Mouse (Mus musculus) midbrain, embryonic 13.5 days (tissue): ENCODE measurements around the gene Nrip3. TPM values are rescaled to one million over a fixed set of nuclear protein-coding genes. Genes with fewer than 3 reads are reported as not detected.

Experiments used
- ATAC-seq: fragments of 200-750 bp; cut with Nextera tagmentation; 2 replicates; pipeline ENCODE4 v1.8.0; 2017; ENCODE audit warnings: mild to moderate bottlenecking, moderate TSS enrichment, moderate library complexity
- H3K27ac ChIP-seq: fragments of 300-500 bp; sonication (generic); 2 replicates; pipeline ENCODE4 v1.5.1; 2015; ENCODE audit warnings: inconsistent platforms, mild to moderate bottlenecking, moderate library complexity
- H3K27me3 ChIP-seq: fragments of 300-500 bp; sonication (generic); 2 replicates; pipeline ENCODE4 v1.6.1; 2015; ENCODE audit warnings: mild to moderate bottlenecking, inconsistent platforms
- H3K36me3 ChIP-seq: fragments of 300-500 bp; sonication (generic); 2 replicates; pipeline ENCODE4 v1.6.1; 2015; ENCODE audit warnings: mild to moderate bottlenecking, inconsistent platforms
- H3K4me1 ChIP-seq: fragments of 300-500 bp; sonication (generic); replicated peaks from 2 replicates; pipeline ENCODE4 v1.6.1; 2015; ENCODE audit warnings: inconsistent platforms
- H3K4me2 ChIP-seq: fragments of 300-500 bp; sonication (generic); replicated peaks from 2 replicates; pipeline ENCODE4 v1.6.1; 2015; ENCODE audit warnings: moderate library complexity, mild to moderate bottlenecking, inconsistent platforms
- H3K4me3 ChIP-seq: fragments of 300-500 bp; sonication (generic); replicated peaks from 2 replicates; pipeline ENCODE4 v1.5.1; 2015; ENCODE audit warnings: mild to moderate bottlenecking, inconsistent platforms
- H3K9ac ChIP-seq: fragments of 300-500 bp; sonication (generic); replicated peaks from 2 replicates; pipeline ENCODE4 v1.6.1; 2015; ENCODE audit warnings: mild to moderate bottlenecking, inconsistent platforms
- H3K9me3 ChIP-seq: fragments of 300-500 bp; sonication (generic); 2 replicates; pipeline ENCODE4 v1.6.1; 2016; ENCODE audit warnings: mild to moderate bottlenecking, inconsistent platforms
- WGBS: fragments of 180-500 bp; shearing (Covaris S2); methylation state at CpG from one replicate; pipeline ENCODE4 v1.1.7; 2015; 5-methylcytosine and 5-hydroxymethylcytosine counted together
- polyA plus RNA-seq: library from polyadenylated mRNA; unstranded; fragments of >200 nt; fragmentation: Nextera tagmentation; extraction: Ambion mirVana; gene quantifications from 2 replicates; pipeline ENCODE4 v1.2.1, GENCODE M21; 2015

The Nrip3 gene
- polyA plus RNA-seq, 1 experiment from 2014 or later: 2.0 TPM

DNA sequence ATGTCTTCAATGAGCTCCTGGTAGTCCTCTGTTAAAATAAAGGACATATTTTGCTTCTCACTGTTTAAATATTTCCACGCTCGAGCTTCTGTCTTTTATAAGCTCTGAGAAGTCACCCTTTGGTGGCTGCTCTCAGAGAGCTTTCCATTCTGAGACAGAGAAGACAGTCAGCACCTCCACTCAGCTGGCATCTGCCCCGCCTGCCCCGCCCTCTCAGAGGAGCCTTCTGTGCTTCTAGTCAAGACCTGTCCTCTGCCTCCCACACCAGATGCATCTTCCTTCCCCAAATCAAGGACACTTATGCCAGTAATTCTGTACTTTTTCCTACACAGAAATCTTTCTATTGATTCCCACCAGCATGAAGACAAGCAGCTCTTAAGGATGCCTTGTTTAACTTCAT is 18.8 kb upstream of the Nrip3 start:
- no peaks in the 10 kb centered on the region for H3K9me3 ChIP-seq
- WGBS: 87% methylated on average over 4 of the region's 4 CpGs
- no peak for ATAC-seq
- H3K36me3 ChIP-seq: no peaks in the 10 kb centered on the region
- H3K4me1 ChIP-seq: no peaks in the 10 kb centered on the region
- no peak overlapping the region for H3K27ac ChIP-seq
- no peak overlapping the region for H3K4me2 ChIP-seq
- no peak overlapping the region for H3K9ac ChIP-seq
- H3K4me3 ChIP-seq: no peak overlapping the region
- H3K27me3 ChIP-seq: no peaks in the 10 kb centered on the region

DNA sequence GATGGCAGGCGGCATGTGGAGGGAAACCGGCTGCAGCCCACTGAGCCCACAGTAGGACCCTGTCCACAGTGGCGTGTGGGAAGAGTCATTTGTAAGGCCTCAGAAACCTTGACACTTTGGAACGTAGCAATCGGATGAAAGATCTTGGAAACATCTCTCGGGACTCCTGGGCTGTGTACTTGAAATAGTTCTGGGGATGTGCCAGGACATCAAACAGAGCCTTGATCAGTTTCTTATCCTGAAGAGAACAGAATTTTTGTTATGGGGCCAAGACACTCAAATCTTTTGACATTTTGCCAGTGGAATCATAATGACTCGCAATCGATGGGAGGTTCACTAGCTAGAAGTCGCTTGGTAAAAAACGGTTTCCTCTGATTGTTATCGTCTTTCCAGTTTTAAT is 17.3 kb upstream of the Nrip3 start:
- Histone ChIP-seq H3K36me3 (no peaks in the 10 kb centered on the region), H3K27ac (no peak overlapping the region), H3K9me3 (no peaks in the 10 kb centered on the region), H3K9ac (no peak overlapping the region), H3K27me3 (no peaks in the 10 kb centered on the region), H3K4me2 (no peak overlapping the region), H3K4me3 (no peak overlapping the region), H3K4me1 (no peaks in the 10 kb centered on the region)
- no peak for ATAC-seq
- WGBS: 86% methylated on average over 11 of the region's 11 CpGs

DNA sequence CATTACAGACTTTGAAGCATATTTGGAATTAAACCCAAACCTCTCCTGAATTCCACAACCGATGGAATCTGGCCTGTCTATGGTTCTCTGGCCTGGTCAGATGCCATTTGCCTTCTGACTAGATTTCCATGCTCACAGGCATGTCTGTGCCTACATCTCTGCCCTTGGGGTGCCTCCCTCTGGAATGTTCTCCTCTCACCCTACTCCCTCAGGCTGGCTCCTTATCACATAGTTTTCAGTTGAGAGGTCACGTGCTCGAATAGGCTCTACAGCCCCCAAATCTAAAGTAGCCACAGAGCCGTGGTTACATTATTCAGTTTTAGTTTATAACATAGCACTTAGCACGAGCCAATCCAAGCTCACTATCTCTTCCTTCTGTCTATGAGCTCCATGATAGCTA is 13.7 kb upstream of the Nrip3 start:
- H3K4me1 ChIP-seq: no peaks in the 10 kb centered on the region
- H3K4me2 ChIP-seq: no peak overlapping the region
- H3K4me3 ChIP-seq: no peak overlapping the region
- H3K9me3 ChIP-seq: no peaks in the 10 kb centered on the region
- H3K27ac ChIP-seq: no peak overlapping the region
- H3K27me3 ChIP-seq: no peaks in the 10 kb centered on the region; the same call in 1 of the 2 replicates
- no peak overlapping the region for H3K9ac ChIP-seq
- no peak for ATAC-seq
- 86% methylated on average over 5 of the region's 5 CpGs for WGBS
- H3K36me3 ChIP-seq: no peaks in the 10 kb centered on the region

DNA sequence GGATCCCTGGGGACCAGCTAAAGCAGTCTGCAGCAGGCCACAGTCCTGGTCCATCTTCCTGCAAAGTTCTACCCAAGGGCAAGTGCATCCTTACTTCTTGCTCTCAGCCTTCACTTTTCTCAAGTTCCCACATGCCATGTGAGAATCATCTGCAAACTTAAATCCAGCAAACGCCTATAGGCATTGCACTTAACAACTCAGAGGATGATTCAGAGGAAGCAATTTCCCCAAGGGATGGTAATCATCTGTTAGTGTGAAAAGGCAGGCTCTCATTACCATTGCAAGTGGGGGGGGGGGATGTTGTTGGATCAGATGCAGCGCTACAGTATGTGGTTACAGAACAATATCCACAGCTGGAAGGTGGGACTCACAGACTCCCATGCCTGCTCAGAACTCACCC is 12.7 kb upstream of the Nrip3 start:
- no peaks in the 10 kb centered on the region for H3K9me3 ChIP-seq
- no peaks in the 10 kb centered on the region for H3K4me1 ChIP-seq
- no peak overlapping the region for H3K27ac ChIP-seq
- WGBS: 73% methylated on average over 2 of the region's 2 CpGs
- no peak overlapping the region for H3K4me2 ChIP-seq
- no peaks in the 10 kb centered on the region; the same call in 1 of the 2 replicates for H3K27me3 ChIP-seq
- H3K4me3 ChIP-seq: no peak overlapping the region
- no peak overlapping the region for H3K9ac ChIP-seq
- ATAC-seq: no peak
- H3K36me3 ChIP-seq: no peaks in the 10 kb centered on the region

DNA sequence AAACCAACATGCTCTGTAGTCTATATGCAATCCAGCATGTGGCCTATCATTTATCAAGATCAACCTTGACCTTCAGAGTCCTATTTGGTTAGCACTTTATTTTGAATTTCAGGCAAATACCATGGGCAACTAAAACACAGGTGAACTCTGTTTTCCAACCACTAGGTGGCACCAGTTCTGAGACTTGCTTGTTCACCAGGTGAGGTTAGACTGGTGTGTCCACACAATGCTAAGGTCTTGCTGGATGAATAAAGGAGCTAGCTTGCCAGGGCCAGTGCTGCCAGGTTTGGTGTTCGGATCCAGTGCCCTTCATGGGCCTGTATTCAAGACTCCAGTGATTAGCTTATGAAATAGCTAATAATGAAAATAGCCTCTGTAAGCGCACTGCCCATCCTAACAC is 10.9 kb upstream of the Nrip3 start:
- Histone ChIP-seq H3K27ac (no peak overlapping the region), H3K9me3 (no peaks in the 10 kb centered on the region), H3K4me2 (no peak overlapping the region), H3K4me1 (no peaks in the 10 kb centered on the region), H3K36me3 (no peaks in the 10 kb centered on the region), H3K4me3 (no peak overlapping the region), H3K9ac (no peak overlapping the region), H3K27me3 (no peaks in the 10 kb centered on the region; the same call in 1 of the 2 replicates)
- 80% methylated on average over 2 of the region's 2 CpGs for WGBS
- 0 out of 2 replicates have a peak, but pooled peaks have one; percentile 27 for ATAC-seq

DNA sequence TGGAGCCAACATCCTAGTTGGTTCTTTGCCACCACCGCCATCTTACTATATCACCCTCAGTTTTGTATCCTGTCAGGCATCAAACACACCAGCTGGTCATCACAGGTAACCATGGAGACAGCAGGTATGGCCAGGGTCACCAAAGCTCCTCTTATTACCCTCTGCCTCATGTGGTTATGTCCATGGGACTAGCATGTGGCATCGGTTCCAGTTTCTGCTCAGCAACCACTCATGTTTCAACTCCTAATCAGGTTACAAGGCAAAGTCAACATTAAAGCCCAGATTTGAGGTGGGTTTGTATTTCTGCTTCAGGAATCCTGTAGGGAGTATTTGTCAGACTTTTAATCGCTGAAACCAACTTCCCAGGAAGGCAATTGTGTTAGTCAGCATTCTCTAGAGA is 9.0 kb upstream of the Nrip3 start:
- no peak overlapping the region for H3K9ac ChIP-seq
- H3K4me1 ChIP-seq: no peaks in the 10 kb centered on the region
- H3K9me3 ChIP-seq: no peaks in the 10 kb centered on the region
- H3K36me3 ChIP-seq: no peaks in the 10 kb centered on the region
- no peak overlapping the region for H3K27ac ChIP-seq
- 81% methylated on average over 3 of the region's 3 CpGs for WGBS
- no peak overlapping the region for H3K4me3 ChIP-seq
- no peak overlapping the region for H3K4me2 ChIP-seq
- no peaks in the 10 kb centered on the region; the same call in 1 of the 2 replicates for H3K27me3 ChIP-seq
- no peak for ATAC-seq

DNA sequence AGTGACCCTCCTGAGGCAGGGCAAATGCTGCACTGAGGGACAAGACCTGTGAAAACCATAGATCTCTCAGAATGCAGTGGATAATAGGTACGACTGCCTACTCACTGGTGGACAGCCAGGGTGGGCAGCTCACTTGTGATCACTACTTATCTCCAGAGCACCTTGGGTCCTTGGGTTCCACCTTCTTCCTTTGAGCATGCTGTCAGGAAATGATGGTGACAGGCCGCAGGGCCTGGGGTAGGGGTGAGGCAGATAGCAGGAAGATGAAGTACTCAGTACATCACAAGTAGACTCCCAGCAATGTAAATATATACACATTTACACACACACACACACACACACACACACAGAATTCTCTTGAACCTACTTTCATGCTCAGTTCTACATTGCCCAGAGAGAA is 6.0 kb upstream of the Nrip3 start:
- no peak overlapping the region for H3K9ac ChIP-seq
- 91% methylated on average over 2 of the region's 2 CpGs for WGBS
- no peaks in the 10 kb centered on the region for H3K9me3 ChIP-seq
- H3K4me2 ChIP-seq: no peak overlapping the region
- no peaks in the 10 kb centered on the region for H3K4me1 ChIP-seq
- no peak for ATAC-seq
- no peaks in the 10 kb centered on the region for H3K36me3 ChIP-seq
- peaks cover 6% of the 10 kb centered on the region for H3K27me3 ChIP-seq
- no peak overlapping the region for H3K4me3 ChIP-seq
- no peak overlapping the region for H3K27ac ChIP-seq

DNA sequence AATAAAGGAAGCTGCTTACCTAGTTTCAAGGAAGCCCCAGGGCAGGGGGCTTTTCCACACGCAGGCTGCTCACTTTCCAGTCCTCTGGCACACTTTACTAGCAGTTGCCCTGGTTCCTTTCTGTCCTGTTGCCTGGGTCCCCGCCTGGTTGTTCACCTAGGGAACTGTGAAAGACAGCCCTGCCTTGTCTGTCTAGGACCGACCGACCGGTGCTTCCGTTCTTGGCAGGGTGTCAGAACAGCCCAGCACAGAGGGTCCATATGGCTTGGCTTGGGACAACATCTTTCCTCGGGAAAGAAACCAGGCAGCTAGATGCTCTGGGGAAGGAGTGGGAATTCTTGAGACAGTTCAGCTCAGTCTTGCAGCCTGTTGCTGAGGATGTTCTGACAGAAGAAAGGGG is 1.5 kb upstream of the Nrip3 start:
- peaks cover 14% of the 10 kb centered on the region for H3K4me1 ChIP-seq
- no peaks in the 10 kb centered on the region for H3K36me3 ChIP-seq
- ATAC-seq: no peak
- no peak overlapping the region for H3K4me2 ChIP-seq
- peaks cover 44% of the 10 kb centered on the region for H3K27me3 ChIP-seq
- no peak overlapping the region for H3K27ac ChIP-seq
- 58% methylated on average over 7 of the region's 7 CpGs for WGBS
- H3K9ac ChIP-seq: no peak overlapping the region
- H3K9me3 ChIP-seq: no peaks in the 10 kb centered on the region
- no peak overlapping the region for H3K4me3 ChIP-seq

DNA sequence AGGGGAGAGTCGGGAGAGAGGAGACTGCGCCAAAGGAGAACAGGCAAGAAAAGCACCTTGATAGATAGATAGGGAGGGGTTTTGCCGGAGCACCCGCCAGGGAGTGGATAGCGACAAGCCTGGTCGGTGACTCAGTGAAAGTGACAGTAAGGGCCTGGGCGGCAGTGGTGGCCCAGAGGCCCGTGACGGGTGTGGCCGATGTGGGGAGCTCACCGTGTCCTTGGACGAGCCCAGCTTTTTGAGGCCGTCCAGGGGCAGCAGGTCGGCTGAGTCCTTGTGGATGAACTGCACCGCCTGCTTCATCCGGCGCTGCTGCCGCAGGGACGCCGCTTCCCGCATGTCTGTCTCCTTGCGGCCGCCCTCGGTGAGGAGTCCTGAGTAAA is 747 bp downstream of the Nrip3 start:
- H3K27me3 ChIP-seq: peaks cover 44% of the 10 kb centered on the region
- no peaks in the 10 kb centered on the region for H3K9me3 ChIP-seq
- WGBS: under 1% methylated on average over 24 of the region's 24 CpGs
- peak; percentile 82 for ATAC-seq
- H3K4me1 ChIP-seq: peaks cover 14% of the 10 kb centered on the region
- no peak overlapping the region for H3K27ac ChIP-seq
- peak overlapping the region; percentile 57 for H3K4me3 ChIP-seq
- no peaks in the 10 kb centered on the region for H3K36me3 ChIP-seq
- H3K4me2 ChIP-seq: peak overlapping the region; percentile 96
- H3K9ac ChIP-seq: peak overlapping the region; percentile 71

DNA sequence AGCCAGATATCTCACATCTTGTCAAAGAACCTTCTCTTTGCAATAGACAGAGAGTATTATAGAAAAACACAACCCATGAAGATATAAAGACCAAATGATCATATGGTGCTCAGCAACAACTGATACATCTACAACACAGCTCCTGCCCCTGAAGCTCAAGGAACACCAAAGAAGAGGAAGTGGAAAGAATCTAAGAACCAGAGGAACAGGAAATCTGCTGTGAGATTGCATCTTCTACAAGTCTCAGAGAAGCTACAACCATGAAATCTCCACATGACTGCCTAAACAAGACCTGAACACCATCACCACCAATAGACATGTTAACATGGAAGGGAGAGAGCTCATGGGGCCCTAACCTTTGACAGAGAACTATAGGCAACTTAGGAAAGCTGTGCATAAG is 9.6 kb downstream of the Nrip3 start:
- Histone ChIP-seq H3K27me3 (no peaks in the 10 kb centered on the region), H3K9me3 (no peaks in the 10 kb centered on the region), H3K27ac (no peak overlapping the region), H3K4me1 (no peaks in the 10 kb centered on the region), H3K4me2 (no peak overlapping the region), H3K4me3 (no peak overlapping the region), H3K36me3 (no peaks in the 10 kb centered on the region), H3K9ac (no peak overlapping the region)
- ATAC-seq: no peak

DNA sequence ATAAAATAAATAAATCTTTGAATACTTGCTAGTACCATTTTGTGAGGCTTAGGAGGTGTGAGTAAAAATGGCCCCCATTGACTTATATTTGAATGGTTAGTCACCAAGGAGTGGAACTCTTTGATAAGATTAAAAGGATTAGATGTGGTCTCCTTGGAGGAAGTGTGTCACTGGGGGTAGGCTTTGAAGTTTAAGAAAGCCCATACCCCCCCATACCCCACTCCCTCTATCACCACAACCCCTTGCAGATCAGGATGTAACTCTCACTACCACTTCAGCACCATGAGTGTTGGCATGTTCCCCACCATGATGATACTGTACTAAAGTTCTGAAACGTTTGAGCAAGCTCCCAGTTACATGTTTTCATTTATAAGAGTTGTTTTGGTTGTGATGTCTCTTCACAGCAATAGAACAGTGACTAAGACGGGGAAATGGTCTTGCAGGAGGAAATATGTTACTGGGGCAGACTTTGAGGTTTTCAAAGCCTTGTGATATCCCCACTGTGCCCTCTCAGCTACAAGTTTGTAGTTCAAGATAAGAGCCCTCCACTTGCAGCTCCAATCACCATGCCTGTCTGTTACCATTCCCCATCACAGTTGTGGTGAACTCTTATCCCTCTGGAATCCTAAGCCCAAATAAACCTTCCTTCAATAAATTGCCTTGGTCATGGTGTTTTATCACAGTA is 13.0 kb downstream of the Nrip3 start:
- Histone ChIP-seq H3K36me3 (no peaks in the 10 kb centered on the region), H3K4me3 (no peak overlapping the region), H3K4me2 (no peak overlapping the region), H3K9me3 (no peaks in the 10 kb centered on the region), H3K27ac (no peak overlapping the region), H3K27me3 (no peaks in the 10 kb centered on the region), H3K4me1 (no peaks in the 10 kb centered on the region), H3K9ac (no peak overlapping the region)
- WGBS: 68% methylated on average over 2 of the region's 2 CpGs
- ATAC-seq: no peak

DNA sequence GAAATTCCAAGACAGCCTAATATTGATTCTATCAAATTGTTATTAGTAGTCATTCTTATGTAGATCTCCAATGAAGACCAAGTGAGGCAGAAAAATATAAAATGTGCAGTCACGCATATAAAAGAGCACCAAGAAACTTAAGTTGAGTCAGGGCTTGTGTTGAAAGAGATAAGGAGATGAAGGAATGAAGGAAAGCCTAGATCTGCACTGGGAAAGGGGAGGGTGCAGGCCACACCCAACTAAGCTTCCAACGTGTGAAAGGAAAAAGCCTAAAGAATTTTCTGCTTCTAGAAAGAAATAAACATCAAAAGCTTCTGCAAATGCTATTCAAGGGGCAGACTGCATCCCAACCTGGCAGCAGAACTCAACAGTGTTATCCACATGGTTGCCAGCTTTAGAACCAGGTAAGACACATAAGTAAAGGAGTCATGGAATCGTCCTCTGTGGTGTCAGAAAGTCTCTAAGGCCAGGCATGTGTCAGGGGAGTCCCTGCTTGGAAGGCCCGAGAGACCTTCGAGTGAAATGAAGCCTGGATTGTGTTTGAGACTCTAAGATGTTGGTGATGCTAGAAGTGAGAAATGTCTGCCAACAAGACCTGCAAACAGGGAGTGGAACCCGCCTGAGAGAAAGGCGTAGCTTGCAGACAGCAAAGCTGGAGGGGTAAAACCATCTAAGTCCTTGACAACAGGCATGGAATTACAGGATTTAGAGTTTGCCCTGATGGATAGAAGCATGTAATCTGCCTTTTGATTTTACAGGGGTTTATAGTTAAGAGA is 14.1 kb downstream of the Nrip3 start:
- no peak overlapping the region for H3K27ac ChIP-seq
- no peaks in the 10 kb centered on the region for H3K9me3 ChIP-seq
- 87% methylated on average over 7 of the region's 7 CpGs for WGBS
- no peak for ATAC-seq
- no peak overlapping the region for H3K4me2 ChIP-seq
- no peaks in the 10 kb centered on the region for H3K4me1 ChIP-seq
- H3K27me3 ChIP-seq: no peaks in the 10 kb centered on the region
- no peak overlapping the region for H3K9ac ChIP-seq
- no peaks in the 10 kb centered on the region for H3K36me3 ChIP-seq
- H3K4me3 ChIP-seq: no peak overlapping the region
